Mouse (Mus musculus): ENCODE measurements around the gene Ivl. TPM values are rescaled to one million over a fixed set of nuclear protein-coding genes. Genes with fewer than 3 reads are reported as not detected.

Gene Ivl
- total and polyA plus RNA-seq, 3 experiments, result 0.04 to 0.44 (median 0.30) TPM

GRCm38 (mm10) chr3:92585055-92585454 is 11.5 kb upstream of the Ivl start:
- no peak overlapping the region for H3K4me3 ChIP-seq (replicated peaks in 1 of 3; ENCODE audit: low read depth in 2 of 3, low read length in 2 of 3, poor library complexity in 1 of 3)
- no peak overlapping the region for H3K4me2 ChIP-seq (ENCODE audit: insufficient read depth, low read depth, poor library complexity, severe bottlenecking)
- no peaks in the 10 kb centered on the region for H3K36me3 ChIP-seq (replicated peaks in 1 of 2; ENCODE audit: control insufficient read depth in 1 of 2, insufficient read depth in 1 of 2, low read length in 1 of 2)
- peaks cover 0 to 4% of the 10 kb centered on the region in 2 experiments; a peak in 1 of 4 replicates for H3K4me1 ChIP-seq (ENCODE audit: control insufficient read depth in 1 of 2, insufficient read depth in 2 of 2)
- H3K27me3 ChIP-seq (replicated peaks), result no peaks in the 10 kb centered on the region
- no peaks in the 10 kb centered on the region for H3K79me2 ChIP-seq (replicated peaks; ENCODE audit: control insufficient read depth, extremely low read depth, insufficient read depth, poor library complexity, severe bottlenecking)
- in situ Hi-C loops (cut with MboI; ENCODE audit: low pct_ligation_motif_present, low pct_unique_long_range_greater_than_20kb, low sequenced_read_pairs) (no loop called here), dilution Hi-C loops (cut with MboI; ENCODE audit: extremely low pct_ligation_motif_present, extremely low pct_unique_long_range_greater_than_20kb, low sequenced_read_pairs) (no loop called here)
- DNase-seq (ENCODE audit: extremely low read depth), result no peak
- H3K9ac ChIP-seq (ENCODE audit: insufficient read depth, low read depth), result no peak overlapping the region
- H3K27ac ChIP-seq (ENCODE audit: insufficient read depth, low read depth), result no peak overlapping the region
- H3K9me3 ChIP-seq (replicated peaks; ENCODE audit: low read length), result no peaks in the 10 kb centered on the region
- no peak for TF ChIP-seq KAT2A (IDR thresholded peaks at IDR 0.05; ENCODE audit: insufficient replicate concordance, low read length)
- TF ChIP-seq MYC (IDR thresholded peaks at IDR 0.05; ENCODE audit: low read depth, low read length), result no peak
- TF ChIP-seq ELF1 (IDR thresholded peaks at IDR 0.05; ENCODE audit: low read depth, low read length), result no peak
- TF ChIP-seq PAX5 (IDR thresholded peaks at IDR 0.05; ENCODE audit: low read length), result no peak
- TF ChIP-seq UBTF (IDR thresholded peaks at IDR 0.05; ENCODE audit: low read depth, low read length), result no peak
- TF ChIP-seq CTCF (conservative IDR thresholded peaks at IDR 0.05 in 1 of 2, IDR thresholded peaks at IDR 0.05 in 1 of 2; ENCODE audit: low read depth in 2 of 2, low read length in 2 of 2), result no peak
- TF ChIP-seq MAX (IDR thresholded peaks at IDR 0.05; ENCODE audit: low read length), result no peak
- TF ChIP-seq MAFK (IDR thresholded peaks at IDR 0.05; ENCODE audit: insufficient replicate concordance, low read length), result no peak
- TF ChIP-seq RCOR1 (conservative IDR thresholded peaks at IDR 0.05; ENCODE audit: low read depth, low read length), result no peak
- no peak for TF ChIP-seq TBP (conservative IDR thresholded peaks at IDR 0.05; ENCODE audit: low read depth, low read length)
- TF ChIP-seq ETS1 (conservative IDR thresholded peaks at IDR 0.05; ENCODE audit: low read depth, low read length), result no peak
- TF ChIP-seq POLR2A (IDR thresholded peaks at IDR 0.05; ENCODE audit: low read depth, low read length), result no peak
- no peak for TF ChIP-seq IRF4 (IDR thresholded peaks at IDR 0.05; ENCODE audit: low read depth, low read length)
- TF ChIP-seq USF1 (IDR thresholded peaks at IDR 0.05; ENCODE audit: low read depth, low read length), result no peak
- TF ChIP-seq SMC3 (IDR thresholded peaks at IDR 0.05; ENCODE audit: low read depth, low read length), result no peak
- TF ChIP-seq HCFC1 (IDR thresholded peaks at IDR 0.05; ENCODE audit: low read depth, low read length), result no peak
- TF ChIP-seq E2F4 (IDR thresholded peaks at IDR 0.05; ENCODE audit: insufficient replicate concordance, low read depth, low read length), result no peak

DNA sequence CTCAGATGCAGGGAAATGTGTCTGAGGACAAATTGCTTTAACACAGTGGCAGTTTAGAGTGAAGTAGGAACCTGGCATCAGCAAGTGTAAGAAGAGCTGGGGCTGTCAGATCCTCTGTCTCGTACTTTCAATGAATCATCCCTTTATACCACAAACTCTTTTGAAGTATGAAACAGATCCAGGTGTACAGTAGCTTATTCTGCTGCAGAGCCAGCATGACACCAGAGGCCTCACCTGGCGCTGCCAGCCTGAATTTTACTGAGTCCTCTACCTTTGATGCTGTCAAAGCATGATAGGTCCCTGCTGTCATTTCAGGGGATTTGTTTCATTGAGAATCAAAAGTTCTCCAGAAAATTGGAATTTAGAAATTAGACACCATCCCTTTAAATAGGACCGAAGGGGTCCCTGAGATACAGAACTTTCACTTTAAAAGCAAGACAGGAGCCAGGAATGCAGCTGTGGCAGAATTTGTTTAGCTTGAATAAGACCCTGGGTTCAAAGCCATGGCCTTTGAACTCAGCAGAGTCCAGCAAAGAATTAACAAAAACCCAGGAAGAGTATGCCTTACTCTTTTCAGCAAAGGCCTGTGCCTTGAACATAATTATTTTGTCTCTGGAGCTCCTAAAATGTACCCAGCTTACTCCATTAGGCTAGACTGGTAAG is 9.8 kb upstream of the Ivl start:
- no peaks in the 10 kb centered on the region for H3K27me3 ChIP-seq (replicated peaks)
- no peaks in the 10 kb centered on the region for H3K36me3 ChIP-seq (replicated peaks in 1 of 2; ENCODE audit: control insufficient read depth in 1 of 2, insufficient read depth in 1 of 2, low read length in 1 of 2)
- H3K4me1 ChIP-seq (ENCODE audit: control insufficient read depth in 1 of 2, insufficient read depth in 2 of 2), result peaks cover 0 to 4% of the 10 kb centered on the region in 2 experiments; a peak in 1 of 4 replicates
- no peaks in the 10 kb centered on the region for H3K79me2 ChIP-seq (replicated peaks; ENCODE audit: control insufficient read depth, extremely low read depth, insufficient read depth, poor library complexity, severe bottlenecking)
- no peak overlapping the region for H3K4me3 ChIP-seq (replicated peaks in 1 of 3; ENCODE audit: low read depth in 2 of 3, low read length in 2 of 3, poor library complexity in 1 of 3)
- DNase-seq (ENCODE audit: extremely low read depth), result no peak
- TF ChIP-seq ZC3H11A (IDR thresholded peaks at IDR 0.05; ENCODE audit: low read depth, low read length) (no peak), SMC3 (IDR thresholded peaks at IDR 0.05; ENCODE audit: low read depth, low read length) (no peak), TBP (conservative IDR thresholded peaks at IDR 0.05; ENCODE audit: low read depth, low read length) (no peak), CHD1 (IDR thresholded peaks at IDR 0.05; ENCODE audit: low read depth, low read length) (no peak), NRF1 (IDR thresholded peaks at IDR 0.05; ENCODE audit: low read depth, low read length) (no peak)
- in situ Hi-C loops (cut with MboI; ENCODE audit: low pct_ligation_motif_present, low pct_unique_long_range_greater_than_20kb, low sequenced_read_pairs) (no loop called here), dilution Hi-C loops (cut with MboI; ENCODE audit: extremely low pct_ligation_motif_present, extremely low pct_unique_long_range_greater_than_20kb, low sequenced_read_pairs) (no loop called here)
- H3K27ac ChIP-seq (ENCODE audit: insufficient read depth, low read depth), result no peak overlapping the region
- H3K4me2 ChIP-seq (ENCODE audit: insufficient read depth, low read depth, poor library complexity, severe bottlenecking), result no peak overlapping the region
- H3K9ac ChIP-seq (ENCODE audit: insufficient read depth, low read depth), result no peak overlapping the region
- H3K9me3 ChIP-seq (replicated peaks; ENCODE audit: low read length), result no peaks in the 10 kb centered on the region

Data from CH12.LX (cell line).